Mouse (Mus musculus) cerebellum, adult 2 months (tissue): ENCODE results near the gene Heg1. TPM values are rescaled to one million over a fixed set of nuclear protein-coding genes. Genes with fewer than 3 reads are reported as not detected.
A peak's percentile ranks its signal among the peaks of the same experiment; 100 is the strongest.

ENCODE experiments used
- DNase-seq, 2 experiments: peaks; one replicate each; pipeline ENCODE4 v3.0.0; 2021
- H3K27ac ChIP-seq: fragments of 200-500 bp; 2 replicates; pipeline ENCODE4 v1.5.1; 2012; ENCODE audit warnings: low read length, control low read depth, inconsistent platforms; ENCODE audit not compliant: insufficient read depth
- H3K27me3 ChIP-seq: fragments of 200-500 bp; 2 replicates; pipeline ENCODE4 v1.6.1; 2012; ENCODE audit warnings: inconsistent platforms, mild to moderate bottlenecking, low read length, moderate library complexity; ENCODE audit not compliant: control insufficient read depth, insufficient read depth
- H3K4me1 ChIP-seq: fragments of 200-500 bp; 2 replicates; pipeline ENCODE4 v1.6.1; 2011; ENCODE audit warnings: low read length; ENCODE audit not compliant: control insufficient read depth, insufficient read depth
- H3K4me3 ChIP-seq: fragments of 200-500 bp; replicated peaks from 2 replicates; pipeline ENCODE3; 2011; ENCODE audit warnings: mild to moderate bottlenecking, low read depth, low read length, control low read depth; ENCODE audit not compliant: insufficient read depth
- CTCF ChIP-seq: fragments of 200-500 bp; IDR thresholded peaks from 2 replicates; pipeline ENCODE4 v1.5.1; 2011; ENCODE audit warnings: low read depth, mild to moderate bottlenecking, control low read depth, low read length, moderate library complexity, borderline replicate concordance; ENCODE audit not compliant: insufficient read depth
- POLR2A ChIP-seq: fragments of 200-500 bp; IDR thresholded peaks from 2 replicates; pipeline ENCODE4 v1.6.1; 2011; ENCODE audit warnings: low read length, control low read depth, borderline replicate concordance; ENCODE audit not compliant: insufficient read depth
- WGBS: fragments of 180-500 bp; shearing (Covaris S2); methylation state at CpG from one replicate; pipeline ENCODE4 v1.1.7; 2018; 5-methylcytosine and 5-hydroxymethylcytosine counted together
- polyA plus RNA-seq: library from polyadenylated mRNA; depleted of rRNA; stranded (reverse); fragments of >200 nt; gene quantifications from 2 replicates; pipeline ENCODE4 v1.2.3, GENCODE M21; 2012

Heg1 gene
- polyA plus RNA-seq, 1 experiment = 21.9 TPM

- no peaks in the 10 kb centered on the region for H3K27me3 ChIP-seq
- H3K4me3 ChIP-seq = no peak overlapping the region
- 70% methylated on average over 6 of the region's 6 CpGs for WGBS
- no peak for TF ChIP-seq POLR2A
- TF ChIP-seq CTCF = no peak
- peaks cover 26% of the 10 kb centered on the region for H3K4me1 ChIP-seq
- peak overlapping the region; percentile 76 for H3K27ac ChIP-seq
- no peak for DNase-seq
Measured at GRCm38 (mm10) chr16:33705258-33705657, 21.1 kb downstream of the Heg1 start.

DNA sequence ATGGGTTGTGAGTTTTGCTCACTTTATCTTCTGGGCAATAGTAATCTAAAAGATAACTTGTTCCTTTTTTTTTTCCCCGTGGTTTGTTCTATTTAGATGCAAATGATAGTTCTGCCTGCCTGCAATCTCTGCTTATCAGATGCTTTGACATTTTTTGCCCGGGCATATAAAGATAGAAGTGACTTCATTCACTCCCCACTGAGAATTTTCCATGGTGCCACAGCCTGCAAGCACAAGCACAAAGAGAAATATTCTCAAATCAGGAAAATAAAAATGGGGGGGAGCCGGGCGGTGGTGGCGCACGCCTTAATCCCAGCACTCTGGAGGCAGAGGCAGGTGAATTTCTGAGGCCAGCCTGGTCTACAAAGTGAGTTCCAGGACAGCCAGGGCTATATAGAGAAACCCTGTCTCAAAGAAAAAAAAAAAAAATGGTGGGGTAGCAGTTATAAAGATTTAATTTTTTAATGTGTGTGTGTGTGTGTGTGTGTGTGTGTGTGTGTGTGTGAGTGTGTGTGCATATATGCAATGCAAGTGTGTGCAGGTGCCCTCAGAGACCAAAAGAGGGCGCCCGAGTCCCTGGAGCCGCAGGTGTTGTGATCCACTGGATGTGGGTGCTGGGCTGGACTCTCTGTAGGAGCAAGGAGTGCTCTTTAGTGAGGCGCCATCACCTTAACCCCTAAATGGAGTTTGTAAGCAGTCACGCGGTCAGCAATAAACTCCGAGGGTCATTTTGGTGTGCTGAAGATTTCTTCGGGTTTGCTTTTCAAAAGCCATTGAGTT, 22.1 kb downstream of the Heg1 start:
- WGBS = 64% methylated on average over 14 of the region's 14 CpGs
- peak overlapping the region; percentile 64 for H3K27ac ChIP-seq
- TF ChIP-seq POLR2A (no peak), CTCF (0 out of 2 replicates have a peak, but pooled peaks have one; percentile 4)

GRCm38 (mm10) chr16:33708031-33708430, 23.9 kb downstream of the Heg1 start:
- Histone ChIP-seq H3K27ac (0 out of 2 replicates have a peak overlapping the region, but pooled peaks have one; percentile 17), H3K4me3 (no peak overlapping the region), H3K27me3 (no peaks in the 10 kb centered on the region), H3K4me1 (peaks cover 27% of the 10 kb centered on the region)
- WGBS = 29% methylated on average over 10 of the region's 10 CpGs
- TF ChIP-seq POLR2A (no peak), CTCF (no peak)
- DNase-seq = peak; percentile 50 to 62

More for the DNA sequence above, 22.1 kb downstream of the Heg1 start:
- peak; percentile 49 to 76 for DNase-seq
- H3K27me3 ChIP-seq = no peaks in the 10 kb centered on the region
- H3K4me3 ChIP-seq = no peak overlapping the region
- H3K4me1 ChIP-seq = peaks cover 27% of the 10 kb centered on the region

DNA sequence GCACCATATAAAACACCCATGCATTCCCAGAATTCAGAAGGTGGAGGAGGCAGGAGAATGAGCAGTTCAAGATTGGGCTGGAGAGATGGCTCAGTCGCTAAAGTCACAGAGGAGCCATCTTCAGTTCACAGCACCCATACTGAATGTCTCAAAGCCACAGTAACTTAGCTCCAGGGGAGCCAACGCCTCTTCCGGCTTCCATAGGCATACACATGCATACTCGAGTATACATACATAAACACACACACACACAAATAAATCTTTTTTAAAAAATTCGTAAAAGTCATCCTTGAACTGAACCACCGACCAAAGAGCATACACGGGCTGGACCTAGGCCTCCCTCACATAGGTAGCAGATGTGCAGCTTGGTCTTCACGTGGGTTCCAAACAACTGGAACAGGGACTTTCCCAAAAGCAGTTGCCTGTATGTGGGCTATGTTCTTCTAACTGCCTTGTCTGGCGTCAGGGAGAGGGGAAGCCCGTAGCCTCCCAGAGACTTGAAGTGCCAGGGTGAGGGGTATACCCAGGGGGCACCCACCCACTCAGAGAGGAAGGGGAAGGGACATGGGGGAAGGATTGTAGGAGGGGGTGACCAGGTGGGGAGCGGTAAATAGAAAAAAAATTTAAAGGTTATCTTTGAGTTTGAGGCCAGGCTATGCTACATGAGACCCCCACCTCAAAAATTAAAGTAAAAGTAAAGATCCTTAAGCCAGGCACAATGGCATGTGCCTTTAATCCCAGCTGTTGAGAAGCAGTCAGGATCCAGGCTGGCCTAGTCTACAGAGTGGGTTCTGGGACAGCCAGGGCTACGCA, 24.6 kb downstream of the Heg1 start:
- TF ChIP-seq CTCF = no peak
- WGBS = 98% methylated on average over 12 of the region's 12 CpGs

DNA sequence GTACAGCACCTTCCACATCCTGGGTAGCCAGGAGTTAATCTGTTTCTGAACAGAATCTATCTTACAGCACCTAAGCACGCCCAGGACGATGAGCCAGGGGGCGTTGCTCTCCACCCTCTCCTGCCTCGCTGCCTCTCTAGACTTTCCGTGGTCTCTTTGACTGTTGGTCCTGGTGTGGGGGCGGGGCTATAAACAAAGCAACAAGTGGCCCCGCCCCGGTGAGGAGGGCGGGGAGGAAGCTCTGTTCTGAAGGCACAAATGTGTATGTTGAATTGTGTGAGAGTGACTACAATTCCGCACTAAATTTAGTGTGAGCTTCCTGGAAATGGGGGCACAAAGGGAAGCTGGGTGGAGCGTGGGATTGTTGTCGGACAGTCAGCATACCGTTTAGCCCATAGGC, 30.1 kb downstream of the Heg1 start:
- no peak for TF ChIP-seq POLR2A
- TF ChIP-seq CTCF = no peak
- H3K27me3 ChIP-seq = no peaks in the 10 kb centered on the region
- 40% methylated on average over 13 of the region's 13 CpGs for WGBS
- no peak overlapping the region for H3K4me3 ChIP-seq
- H3K4me1 ChIP-seq = peaks cover 6% of the 10 kb centered on the region; the same call in 1 of the 2 replicates
- no peak overlapping the region for H3K27ac ChIP-seq
- DNase-seq = no peak

More for the DNA sequence above, 24.6 kb downstream of the Heg1 start:
- Histone ChIP-seq H3K27me3 (no peaks in the 10 kb centered on the region), H3K4me1 (peaks cover 27% of the 10 kb centered on the region), H3K27ac (no peak overlapping the region), H3K4me3 (no peak overlapping the region)
- DNase-seq = no peak

GRCm38 (mm10) chr16:33723241-33723640, 39.1 kb downstream of the Heg1 start:
- H3K4me1 ChIP-seq = no peaks in the 10 kb centered on the region
- DNase-seq = no peak
- no peak for TF ChIP-seq POLR2A
- TF ChIP-seq CTCF = no peak
- H3K27ac ChIP-seq = no peak overlapping the region
- H3K4me3 ChIP-seq = no peak overlapping the region
- 96% methylated on average over 2 of the region's 2 CpGs for WGBS
- no peaks in the 10 kb centered on the region for H3K27me3 ChIP-seq

- H3K4me1 ChIP-seq = no peaks in the 10 kb centered on the region
- H3K27me3 ChIP-seq = no peaks in the 10 kb centered on the region
- no peak for DNase-seq
- TF ChIP-seq CTCF (peak; percentile 38; the same call in 1 of the 2 replicates), POLR2A (no peak)
- 98% methylated on average over 3 of the region's 3 CpGs for WGBS
- no peak overlapping the region for H3K4me3 ChIP-seq
- H3K27ac ChIP-seq = no peak overlapping the region
Measured at GRCm38 (mm10) chr16:33723983-33724382, 39.8 kb downstream of the Heg1 start.
